Mouse (Mus musculus) neutrophil, adult 83 days (primary cell): ENCODE measurements around the gene Olfr938. TPM values are rescaled to one million over a fixed set of nuclear protein-coding genes. Genes with fewer than 3 reads are reported as not detected.

Experiments used
- total RNA-seq, 2 experiments: library from RNA; stranded (reverse); gene quantifications; one replicate each; pipeline ENCODE4 v1.2.4; 2023

Gene Olfr938
- total RNA-seq, result not detected

GRCm38 (mm10) chr9:39078787-39079186 lies at the start of gene Olfr938:
Gene Olfr938 (minus strand): TSS chr9:39078887.

GRCm38 (mm10) chr9:39127831-39128230 lies 49.1 kb upstream of the Olfr938 start, which contains the start of gene Olfr27:
Gene Olfr27 (plus strand): TSS chr9:39128131.

GRCm38 (mm10) chr9:39064851-39065250 lies 13.8 kb downstream of the Olfr938 start, which contains the start of gene Olfr937:
Gene Olfr937 (minus strand): TSS chr9:39064951.

Other genes starting within 250 kb of the Olfr938 start
- gene Olfr924, start 234.4 kb downstream of the Olfr938 start, total RNA-seq, result not detected
- gene Olfr26, start 223.8 kb downstream of the Olfr938 start, total RNA-seq, result not detected
- gene Olfr926, start 201.8 kb downstream of the Olfr938 start, total RNA-seq, result not detected
- not detected for gene Olfr930, start 149.1 kb downstream of the Olfr938 start, total RNA-seq
- not detected for gene Olfr933, start 106.6 kb downstream of the Olfr938 start, total RNA-seq
- not detected for gene Olfr934, start 90.6 kb downstream of the Olfr938 start, total RNA-seq
- gene Olfr935, start 79.2 kb downstream of the Olfr938 start, total RNA-seq, result not detected
- not detected for gene Olfr146, start 55.5 kb downstream of the Olfr938 start, total RNA-seq
- gene Olfr937, start 13.9 kb downstream of the Olfr938 start, total RNA-seq, result not detected
- not detected for gene Olfr27, start 49.2 kb upstream of the Olfr938 start, total RNA-seq
- gene Olfr943, start 87.4 kb upstream of the Olfr938 start, total RNA-seq, result not detected
- gene Olfr944, start 123.0 kb upstream of the Olfr938 start, total RNA-seq, result not detected
- not detected for gene Olfr1537, start 171.1 kb upstream of the Olfr938 start, total RNA-seq
- gene Olfr945, start 197.9 kb upstream of the Olfr938 start, total RNA-seq, result not detected
- not detected for gene Olfr948, start 247.2 kb upstream of the Olfr938 start, total RNA-seq